Mouse (Mus musculus): Measurements from ENCODE around the gene Igsf23. TPM values are rescaled to one million over a fixed set of nuclear protein-coding genes. Genes with fewer than 3 reads are reported as not detected.

Igsf23 gene
- polyA plus RNA-seq, 1 experiment from 2014 or later = not detected

DNA sequence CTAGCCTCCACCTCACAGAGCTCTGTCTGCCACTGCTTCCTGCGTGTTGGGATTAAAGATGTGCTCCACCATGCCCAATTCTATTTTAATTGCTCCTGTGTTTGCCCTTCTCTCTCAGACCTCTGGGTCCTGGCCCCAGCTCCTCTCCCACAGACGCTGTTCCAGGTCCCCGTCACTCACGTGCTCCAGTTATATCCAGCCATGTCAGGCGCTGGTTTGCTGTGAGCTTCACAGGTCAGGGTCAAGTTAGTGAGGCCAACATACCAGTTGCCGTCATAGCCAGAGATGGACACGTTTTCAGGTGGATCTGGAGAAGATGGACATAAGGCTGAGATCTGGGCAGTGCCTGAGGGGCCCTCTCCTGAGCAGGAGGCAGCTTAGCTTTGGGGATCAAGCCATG is 36.0 kb downstream of the Igsf23 start:
- no peak overlapping the region for H3K27ac ChIP-seq
- H3K4me3 ChIP-seq = no peak overlapping the region
- WGBS = 92% methylated on average over 7 of the region's 7 CpGs
- no peaks in the 10 kb centered on the region for H3K4me1 ChIP-seq
- H3K36me3 ChIP-seq = peaks cover 26% of the 10 kb centered on the region
- H3K27me3 ChIP-seq = no peaks in the 10 kb centered on the region
- H3K9ac ChIP-seq = no peak overlapping the region
- no peak overlapping the region for H3K4me2 ChIP-seq (replicated peaks)
- H3K9me3 ChIP-seq = no peaks in the 10 kb centered on the region
- no peak for ATAC-seq (ENCODE audit: insufficient number of reproducible peaks, insufficient read depth, low FRiP score, low TSS enrichment)

DNA sequence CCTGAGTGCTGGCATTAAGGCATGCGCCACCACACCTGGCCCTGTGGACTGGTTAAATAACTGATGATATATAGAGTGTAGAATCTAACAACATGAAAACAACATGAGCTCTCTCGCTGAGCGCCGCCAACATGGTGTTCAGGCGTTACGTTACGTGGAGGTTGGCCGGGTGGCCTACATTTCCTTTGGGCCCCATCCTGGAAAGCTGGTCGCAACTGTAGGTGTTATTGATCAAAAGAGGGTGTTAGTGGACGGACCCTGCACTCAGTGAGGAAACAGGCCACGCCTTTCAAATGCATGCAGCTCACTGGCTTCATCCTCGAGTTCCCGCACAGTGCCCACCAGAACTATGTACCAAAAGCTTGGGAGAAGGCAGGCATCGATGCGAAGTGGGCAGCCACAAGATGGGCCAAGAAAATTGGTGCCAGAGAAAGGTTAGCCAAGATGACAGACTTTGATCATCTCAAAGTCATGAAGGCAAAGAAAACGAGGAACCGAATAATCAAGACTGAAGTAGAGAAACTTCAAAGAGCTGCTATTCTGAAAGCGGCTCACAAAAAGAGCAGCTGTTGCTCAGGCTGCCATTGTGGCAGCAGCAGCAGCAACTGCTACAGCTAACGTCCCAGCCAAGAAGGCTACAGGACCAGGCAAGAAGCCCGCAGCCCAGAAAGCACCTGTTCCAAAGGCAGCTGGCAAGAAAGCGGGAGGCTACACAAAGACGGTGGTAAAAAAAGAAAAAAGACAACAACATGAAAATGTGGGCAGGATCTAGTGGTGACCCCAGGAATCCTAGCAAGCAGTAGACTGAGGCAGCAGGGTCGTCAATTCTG is 38.6 kb downstream of the Igsf23 start:
- H3K4me3 ChIP-seq = no peak overlapping the region
- ATAC-seq (ENCODE audit: insufficient number of reproducible peaks, insufficient read depth, low FRiP score, low TSS enrichment) = no peak
- no peaks in the 10 kb centered on the region for H3K27me3 ChIP-seq
- H3K27ac ChIP-seq = no peak overlapping the region
- whole genome bisulfite sequencing = 88% methylated on average over 23 of the region's 23 CpGs
- H3K36me3 ChIP-seq = peaks cover 39% of the 10 kb centered on the region
- no peak overlapping the region for H3K4me2 ChIP-seq (replicated peaks)
- no peaks in the 10 kb centered on the region for H3K4me1 ChIP-seq
- no peaks in the 10 kb centered on the region for H3K9me3 ChIP-seq
- H3K9ac ChIP-seq = no peak overlapping the region

DNA sequence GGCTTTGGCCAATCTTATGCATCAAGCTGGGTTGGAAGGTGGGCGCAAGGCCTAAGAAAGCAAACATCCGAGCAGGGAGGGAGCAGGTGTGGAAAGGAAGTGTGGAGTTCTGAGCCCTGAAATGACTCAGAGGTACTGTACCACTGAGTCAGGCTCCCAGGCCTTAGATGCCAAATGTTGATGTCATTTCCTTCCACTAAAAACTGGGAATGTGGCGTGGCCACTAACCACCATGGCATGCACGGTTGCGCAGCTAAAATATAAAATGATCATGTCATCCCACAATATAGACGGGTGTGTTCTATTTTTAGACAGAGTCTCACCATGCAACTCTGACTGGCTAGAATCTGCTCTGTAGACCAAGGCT is 39.3 kb downstream of the Igsf23 start:
- no peaks in the 10 kb centered on the region for H3K9me3 ChIP-seq
- no peak overlapping the region for H3K4me3 ChIP-seq
- no peak overlapping the region for H3K27ac ChIP-seq
- no peak for ATAC-seq (ENCODE audit: insufficient number of reproducible peaks, insufficient read depth, low FRiP score, low TSS enrichment)
- H3K4me1 ChIP-seq = no peaks in the 10 kb centered on the region
- H3K27me3 ChIP-seq = no peaks in the 10 kb centered on the region
- H3K4me2 ChIP-seq (replicated peaks) = no peak overlapping the region
- no peak overlapping the region for H3K9ac ChIP-seq
- peaks cover 43% of the 10 kb centered on the region for H3K36me3 ChIP-seq
- WGBS = 88% methylated on average over 6 of the region's 6 CpGs

DNA sequence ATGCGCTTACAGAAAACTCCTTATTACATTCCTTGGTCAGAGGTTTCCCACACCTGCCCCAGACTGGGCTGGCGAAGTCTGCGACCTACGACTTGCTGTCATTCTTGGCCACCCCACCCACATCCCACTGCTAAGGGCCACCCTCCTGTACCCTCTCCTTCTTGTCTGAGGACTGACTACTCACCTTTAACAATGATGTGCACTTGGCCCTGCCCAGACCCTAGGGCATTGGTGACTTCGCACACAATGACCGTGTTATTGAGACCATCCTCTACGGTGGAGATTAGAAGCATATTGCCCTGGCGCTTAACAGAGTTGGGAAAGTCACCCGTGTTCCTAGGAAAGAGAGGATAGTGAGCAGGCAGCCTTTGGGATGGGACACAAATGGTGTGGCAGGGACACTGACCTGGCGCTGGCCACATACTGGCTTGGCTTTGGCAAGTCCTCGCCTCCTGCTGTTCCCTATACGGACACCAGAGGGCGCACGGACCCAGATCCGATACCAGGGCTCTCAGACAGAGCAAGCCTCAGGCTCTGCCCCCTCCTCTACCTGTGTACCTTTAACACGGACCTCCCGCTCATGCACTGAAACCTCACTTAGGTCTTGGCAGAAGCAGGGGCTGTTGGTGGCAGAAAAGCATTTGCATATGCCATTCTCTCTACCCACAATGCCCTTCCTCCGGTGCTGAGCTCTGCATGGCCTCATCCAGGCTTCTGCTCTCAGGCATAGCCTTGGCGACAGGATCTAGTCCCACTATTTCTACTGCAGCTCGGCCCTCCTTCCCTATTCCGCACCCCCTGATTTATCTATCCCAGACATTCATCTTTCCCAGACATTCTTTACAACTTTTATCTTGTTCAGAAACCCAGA is 39.9 kb downstream of the Igsf23 start:
- ATAC-seq (ENCODE audit: insufficient number of reproducible peaks, insufficient read depth, low FRiP score, low TSS enrichment) = peak; percentile 58
- 50% methylated on average over 21 of the region's 21 CpGs for WGBS

DNA sequence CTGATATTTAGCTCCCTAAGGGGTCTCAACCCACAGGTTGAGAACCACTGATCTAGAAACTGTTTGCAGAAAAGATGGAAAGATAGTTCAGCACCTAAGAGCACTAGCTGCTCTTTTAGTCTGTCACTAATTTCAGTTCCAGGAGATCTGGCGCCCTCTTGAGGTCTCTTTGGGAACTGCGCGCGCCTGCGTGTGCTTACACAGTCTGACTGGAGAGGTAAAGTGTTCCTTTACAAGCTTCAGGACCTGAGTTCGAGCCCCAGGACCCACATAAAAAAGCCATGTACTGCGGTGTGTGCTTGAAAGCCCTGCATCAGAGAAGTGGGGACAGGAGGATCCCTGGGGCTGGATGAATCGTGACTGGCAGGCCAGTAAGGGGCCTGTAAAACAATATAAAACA is 60.7 kb downstream of the Igsf23 start:
- H3K4me2 ChIP-seq (replicated peaks) = no peak overlapping the region
- WGBS = 48% methylated on average over 8 of the region's 8 CpGs
- H3K36me3 ChIP-seq = no peaks in the 10 kb centered on the region
- H3K4me1 ChIP-seq = no peaks in the 10 kb centered on the region
- peaks cover 4% of the 10 kb centered on the region; the same call in 1 of the 2 replicates for H3K9me3 ChIP-seq
- H3K4me3 ChIP-seq = no peak overlapping the region
- no peaks in the 10 kb centered on the region for H3K27me3 ChIP-seq
- H3K27ac ChIP-seq = no peak overlapping the region
- H3K9ac ChIP-seq = no peak overlapping the region
- no peak for ATAC-seq (ENCODE audit: insufficient number of reproducible peaks, insufficient read depth, low FRiP score, low TSS enrichment)

More for the DNA sequence above, 39.9 kb downstream of the Igsf23 start:
- Histone ChIP-seq H3K4me1 (no peaks in the 10 kb centered on the region), H3K36me3 (peaks cover 40% of the 10 kb centered on the region), H3K4me2 (replicated peaks) (no peak overlapping the region), H3K27ac (no peak overlapping the region), H3K27me3 (no peaks in the 10 kb centered on the region), H3K9me3 (no peaks in the 10 kb centered on the region; the same call in 1 of the 2 replicates), H3K9ac (no peak overlapping the region), H3K4me3 (no peak overlapping the region)

DNA sequence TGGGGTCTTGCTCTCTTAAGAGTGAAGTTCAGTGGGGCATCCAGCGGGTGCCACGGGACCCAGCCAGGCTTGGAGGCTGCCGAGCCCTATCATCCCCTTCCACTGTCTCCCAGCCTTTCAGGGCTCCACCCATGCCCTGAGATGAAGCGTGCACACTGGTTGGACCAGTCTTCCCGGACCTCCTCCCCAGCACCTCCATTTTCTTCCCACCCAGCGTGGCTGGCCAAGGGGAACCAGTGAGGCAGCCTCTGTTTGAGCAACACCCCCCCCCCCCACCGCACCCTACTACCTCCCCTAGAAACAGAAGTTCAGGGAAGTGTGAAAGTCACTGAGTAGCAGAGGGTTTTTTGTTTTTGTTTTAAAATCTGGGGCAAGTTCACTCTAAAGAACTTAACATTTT is 62.7 kb downstream of the Igsf23 start, which contains the start of gene Ceacam19:
Gene Ceacam19 (minus strand): TSS at position 117 of the 400 bp plus-strand sequence.
- ATAC-seq (ENCODE audit: insufficient number of reproducible peaks, insufficient read depth, low FRiP score, low TSS enrichment) = no peak
- H3K4me1 ChIP-seq = no peaks in the 10 kb centered on the region

More for the DNA sequence above, 62.7 kb downstream of the Igsf23 start, which contains the start of gene Ceacam19:
- Histone ChIP-seq H3K36me3 (no peaks in the 10 kb centered on the region), H3K27me3 (no peaks in the 10 kb centered on the region), H3K4me2 (replicated peaks) (no peak within 1 kb of the TSS), H3K27ac (no peak within 1 kb of the TSS), H3K9ac (no peak within 1 kb of the TSS), H3K4me3 (no peak within 1 kb of the TSS), H3K9me3 (peaks cover 4% of the 10 kb centered on the region; the same call in 1 of the 2 replicates)
- 79% methylated on average over 7 of the region's 7 CpGs for WGBS

Other genes with a start within 250 kb of the Igsf23 start
- gene Tomm40, start 235.3 kb downstream of the Igsf23 start, polyA plus RNA-seq (2016; fragmentation: Nextera tagmentation; extraction: Ambion mirVana) = 163 and 174 TPM in 2 replicates
- 95.3 and 97.6 TPM in 2 replicates for gene Nectin2, start 200.3 kb downstream of the Igsf23 start, polyA plus RNA-seq (2016; fragmentation: Nextera tagmentation; extraction: Ambion mirVana)
- 62.3 and 69.1 TPM in 2 replicates for gene Bcam, start 179.7 kb downstream of the Igsf23 start, polyA plus RNA-seq (2016; fragmentation: Nextera tagmentation; extraction: Ambion mirVana)
- gene Cblc, start 153.9 kb downstream of the Igsf23 start, polyA plus RNA-seq (2016; fragmentation: Nextera tagmentation; extraction: Ambion mirVana) = 4.4 and 4.8 TPM in 2 replicates
- 2.2 TPM in 2 replicates for gene Bcl3, start 128.0 kb downstream of the Igsf23 start, polyA plus RNA-seq (2016; fragmentation: Nextera tagmentation; extraction: Ambion mirVana)
- gene Gm19345, start 98.8 kb downstream of the Igsf23 start, polyA plus RNA-seq (2016; fragmentation: Nextera tagmentation; extraction: Ambion mirVana) = 0.20 and 0.62 TPM in 2 replicates
- gene Ceacam16, start 89.5 kb downstream of the Igsf23 start, polyA plus RNA-seq (2016; fragmentation: Nextera tagmentation; extraction: Ambion mirVana) = not detected in 2 replicates
- gene Ceacam19, start 62.8 kb downstream of the Igsf23 start, polyA plus RNA-seq (2016; fragmentation: Nextera tagmentation; extraction: Ambion mirVana) = not detected in 2 replicates
- 9.3 and 10.7 TPM in 2 replicates for gene Pvr, start 29.6 kb downstream of the Igsf23 start, polyA plus RNA-seq (2016; fragmentation: Nextera tagmentation; extraction: Ambion mirVana)
- gene Ceacam20, start 14.7 kb upstream of the Igsf23 start, polyA plus RNA-seq (2016; fragmentation: Nextera tagmentation; extraction: Ambion mirVana) = not detected in 2 replicates
- not detected in 2 replicates for gene Nlrp9b, start 40.7 kb upstream of the Igsf23 start, polyA plus RNA-seq (2016; fragmentation: Nextera tagmentation; extraction: Ambion mirVana)
- gene Vmn1r91, start 148.9 kb upstream of the Igsf23 start, polyA plus RNA-seq (2016; fragmentation: Nextera tagmentation; extraction: Ambion mirVana) = not detected in 2 replicates
- gene Gm16442, start 171.8 kb upstream of the Igsf23 start, polyA plus RNA-seq (2016; fragmentation: Nextera tagmentation; extraction: Ambion mirVana) = not detected in 2 replicates
- gene Vmn1r93, start 188.3 kb upstream of the Igsf23 start, polyA plus RNA-seq (2016; fragmentation: Nextera tagmentation; extraction: Ambion mirVana) = not detected in 2 replicates
- gene Vmn1r94, start 217.6 kb upstream of the Igsf23 start, polyA plus RNA-seq (2016; fragmentation: Nextera tagmentation; extraction: Ambion mirVana) = not detected in 2 replicates
- gene Vmn1r95, start 243.0 kb upstream of the Igsf23 start, polyA plus RNA-seq (2016; fragmentation: Nextera tagmentation; extraction: Ambion mirVana) = not detected in 2 replicates

All from embryonic facial prominence, embryonic 12.5 days (tissue).